Mouse (Mus musculus): Measurements from ENCODE around the gene Ei24. TPM values are rescaled to one million over a fixed set of nuclear protein-coding genes. Genes with fewer than 3 reads are reported as not detected.

The Ei24 gene
- polyA plus RNA-seq, 2 experiments: 12.8 to 17.8 TPM

DNA sequence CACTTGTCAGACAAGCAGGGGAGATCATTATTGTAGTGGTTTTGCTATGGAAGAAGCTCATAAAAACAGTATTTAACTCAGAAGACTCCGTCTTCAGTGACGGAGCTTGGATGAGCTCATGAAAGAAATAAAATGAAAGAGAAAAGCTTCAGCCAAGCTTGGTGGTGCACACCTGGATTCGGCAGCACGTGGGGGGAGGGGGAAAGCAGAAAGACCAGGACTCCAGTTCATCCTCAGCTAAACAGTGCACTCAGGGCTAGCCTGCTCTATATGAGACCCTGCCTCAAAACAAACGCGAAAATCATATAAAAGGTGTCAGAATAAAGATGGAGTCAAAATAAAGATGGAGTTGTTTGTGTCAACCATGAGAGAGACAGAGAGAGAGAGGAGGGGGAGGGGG, 6.2 kb upstream of the Ei24 start:
- no peaks in the 10 kb centered on the region for H3K9me3 ChIP-seq (ENCODE audit: control insufficient read depth, low read length)
- H3K4me1 ChIP-seq (replicated peaks; ENCODE audit: control insufficient read depth in 2 of 2, insufficient read depth in 2 of 2, low read length in 1 of 2): no peaks in the 10 kb centered on the region
- H3K27ac ChIP-seq: no peak overlapping the region
- 60% methylated on average over 6 of the region's 6 CpGs for WGBS (ENCODE audit: insufficient replicate concordance)
- H3K4me2 ChIP-seq (ENCODE audit: low read depth): no peak overlapping the region
- no peak for ATAC-seq (ENCODE audit: insufficient read depth)
- no peaks in the 10 kb centered on the region for H3K27me3 ChIP-seq (ENCODE audit: control insufficient read depth, insufficient read depth, low read length)
- no peak overlapping the region for H3K4me3 ChIP-seq (ENCODE audit: insufficient read depth in 1 of 2, low read depth in 2 of 2, low read length in 2 of 2)
- no peaks in the 10 kb centered on the region for H3K36me3 ChIP-seq (replicated peaks; ENCODE audit: control insufficient read depth, insufficient read depth, low read depth)
- no peak for DNase-seq (ENCODE audit: low read depth in 3 of 3, low spot score in 3 of 3)
- TF ChIP-seq CTCF (IDR thresholded peaks at IDR 0.05; ENCODE audit: low read depth) (no peak), EP300 (IDR thresholded peaks at IDR 0.05; ENCODE audit: low read depth) (no peak)
- H3K9ac ChIP-seq (replicated peaks): no peak overlapping the region

DNA sequence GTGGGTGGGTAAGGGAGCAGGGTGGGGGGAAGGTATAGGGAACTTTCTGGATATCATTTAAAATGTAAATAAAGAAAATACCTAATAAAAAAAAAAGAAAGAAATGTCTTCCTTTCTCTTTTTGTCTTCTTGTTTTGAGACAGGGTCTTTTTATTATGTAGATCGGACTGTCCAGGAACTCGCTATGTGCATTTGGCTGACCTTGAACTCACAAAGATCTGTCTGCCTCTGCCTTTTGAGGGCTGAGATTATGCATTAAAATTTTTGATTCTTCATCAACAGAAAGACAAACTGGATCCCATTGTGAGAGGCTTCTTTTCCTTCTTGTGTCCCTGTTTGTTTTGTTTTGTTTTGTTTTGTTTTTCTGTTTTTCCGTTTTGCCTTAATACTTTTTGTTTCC, 5.8 kb upstream of the Ei24 start:
- no peaks in the 10 kb centered on the region for H3K4me1 ChIP-seq (replicated peaks; ENCODE audit: control insufficient read depth in 2 of 2, insufficient read depth in 2 of 2, low read length in 1 of 2)
- WGBS (ENCODE audit: insufficient replicate concordance): 67% methylated on average over 3 of the region's 3 CpGs
- no peaks in the 10 kb centered on the region for H3K27me3 ChIP-seq (ENCODE audit: control insufficient read depth, insufficient read depth, low read length)
- TF ChIP-seq CTCF (IDR thresholded peaks at IDR 0.05; ENCODE audit: low read depth): no peak
- TF ChIP-seq EP300 (IDR thresholded peaks at IDR 0.05; ENCODE audit: low read depth): no peak
- no peak overlapping the region for H3K4me3 ChIP-seq (ENCODE audit: insufficient read depth in 1 of 2, low read depth in 2 of 2, low read length in 2 of 2)
- ATAC-seq (ENCODE audit: insufficient read depth) (no peak), DNase-seq (ENCODE audit: low read depth in 3 of 3, low spot score in 3 of 3) (no peak)
- H3K4me2 ChIP-seq (ENCODE audit: low read depth): no peak overlapping the region
- H3K9me3 ChIP-seq (ENCODE audit: control insufficient read depth, low read length): no peaks in the 10 kb centered on the region
- no peaks in the 10 kb centered on the region for H3K36me3 ChIP-seq (replicated peaks; ENCODE audit: control insufficient read depth, insufficient read depth, low read depth)
- H3K9ac ChIP-seq (replicated peaks): no peak overlapping the region
- H3K27ac ChIP-seq: no peak overlapping the region

DNA sequence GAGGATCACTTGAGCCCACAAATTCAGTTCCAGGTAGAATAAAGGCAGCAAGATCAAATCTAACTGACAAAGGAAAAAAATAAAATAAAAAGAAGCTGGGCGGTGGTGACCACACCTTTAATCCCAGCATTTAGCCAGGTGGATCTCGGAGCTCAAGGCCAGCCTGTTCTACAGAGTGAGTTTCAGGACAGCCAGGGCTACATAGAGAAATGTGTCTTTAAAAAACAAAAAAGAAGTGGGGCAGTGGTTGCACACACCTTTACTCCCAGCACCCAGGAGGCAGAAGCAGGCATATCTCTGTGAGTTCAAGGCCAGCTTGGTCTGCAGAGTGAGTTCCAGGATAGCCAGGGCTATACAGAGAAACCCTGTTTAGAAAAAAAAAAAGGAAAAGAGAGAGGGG, 4.8 kb upstream of the Ei24 start:
- ATAC-seq (ENCODE audit: insufficient read depth) (no peak), DNase-seq (ENCODE audit: low read depth in 3 of 3, low spot score in 3 of 3) (no peak)
- no peaks in the 10 kb centered on the region for H3K36me3 ChIP-seq (replicated peaks; ENCODE audit: control insufficient read depth, insufficient read depth, low read depth)
- H3K4me1 ChIP-seq (replicated peaks; ENCODE audit: control insufficient read depth in 2 of 2, insufficient read depth in 2 of 2, low read length in 1 of 2): no peaks in the 10 kb centered on the region; a peak in 1 of 4 replicates
- H3K9ac ChIP-seq (replicated peaks): no peak overlapping the region
- H3K4me3 ChIP-seq (ENCODE audit: insufficient read depth in 1 of 2, low read depth in 2 of 2, low read length in 2 of 2): no peak overlapping the region
- H3K4me2 ChIP-seq (ENCODE audit: low read depth): no peak overlapping the region
- H3K9me3 ChIP-seq (ENCODE audit: control insufficient read depth, low read length): no peaks in the 10 kb centered on the region
- no peak overlapping the region for H3K27ac ChIP-seq
- WGBS (ENCODE audit: insufficient replicate concordance): 56% methylated on average over 2 of the region's 2 CpGs
- no peaks in the 10 kb centered on the region for H3K27me3 ChIP-seq (ENCODE audit: control insufficient read depth, insufficient read depth, low read length)
- TF ChIP-seq CTCF (IDR thresholded peaks at IDR 0.05; ENCODE audit: low read depth): no peak
- no peak for TF ChIP-seq EP300 (IDR thresholded peaks at IDR 0.05; ENCODE audit: low read depth)

DNA sequence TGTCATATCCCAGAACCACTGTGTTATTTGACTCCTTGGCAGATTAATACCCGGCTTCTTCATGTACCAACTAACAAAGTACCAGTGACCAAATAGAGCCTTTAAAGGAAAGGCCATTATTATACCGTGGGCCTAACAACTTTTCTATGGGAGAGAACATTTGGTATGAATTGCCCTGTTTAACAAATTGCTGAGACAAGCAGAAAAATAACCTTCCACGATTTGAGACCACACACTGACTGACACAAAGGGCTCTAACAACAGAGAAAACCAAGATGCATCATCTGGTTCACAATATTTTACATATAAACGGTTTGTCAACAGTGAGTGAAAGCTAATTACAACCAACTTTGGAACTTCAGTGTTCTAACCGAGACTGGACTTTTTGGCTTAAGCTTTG, 969 bp downstream of the Ei24 start:
- Histone ChIP-seq H3K9me3 (ENCODE audit: control insufficient read depth, low read length) (no peaks in the 10 kb centered on the region), H3K4me2 (ENCODE audit: low read depth) (peak overlapping the region; percentile 69), H3K27me3 (ENCODE audit: control insufficient read depth, insufficient read depth, low read length) (no peaks in the 10 kb centered on the region), H3K4me1 (replicated peaks; ENCODE audit: control insufficient read depth in 2 of 2, insufficient read depth in 2 of 2, low read length in 1 of 2) (peaks cover 5 to 6% of the 10 kb centered on the region in 2 experiments), H3K27ac (no peak overlapping the region), H3K4me3 (ENCODE audit: insufficient read depth in 1 of 2, low read depth in 2 of 2, low read length in 2 of 2) (peak overlapping the region; percentile 79 to 89), H3K9ac (replicated peaks) (peak overlapping the region; percentile 85), H3K36me3 (replicated peaks; ENCODE audit: control insufficient read depth, insufficient read depth, low read depth) (no peaks in the 10 kb centered on the region)
- 20% methylated on average over 5 of the region's 5 CpGs for WGBS (ENCODE audit: insufficient replicate concordance)
- no peak for DNase-seq (ENCODE audit: low read depth in 3 of 3, low spot score in 3 of 3)
- no peak for ATAC-seq (ENCODE audit: insufficient read depth)
- no peak for TF ChIP-seq EP300 (IDR thresholded peaks at IDR 0.05; ENCODE audit: low read depth)
- no peak for TF ChIP-seq CTCF (IDR thresholded peaks at IDR 0.05; ENCODE audit: low read depth)

DNA sequence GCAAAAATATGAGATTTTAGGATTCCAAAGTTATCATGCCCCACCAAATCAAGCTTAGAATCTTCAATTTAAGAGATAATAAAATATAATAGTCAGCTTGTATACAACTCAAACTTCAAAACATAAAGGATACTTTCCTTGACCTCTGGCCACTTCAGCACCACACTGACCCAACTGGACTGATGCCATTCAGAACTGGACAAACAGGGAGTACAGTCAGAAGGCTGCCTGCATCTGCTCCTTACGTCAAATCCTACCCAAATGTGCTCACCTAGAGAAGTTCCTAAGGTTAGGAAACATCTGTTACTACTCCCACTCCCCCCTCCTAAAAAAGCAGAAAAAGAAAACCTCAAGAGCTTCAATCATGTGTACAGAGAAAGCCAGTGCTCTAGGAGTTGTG, 1.6 kb downstream of the Ei24 start:
- Histone ChIP-seq H3K9me3 (ENCODE audit: control insufficient read depth, low read length) (no peaks in the 10 kb centered on the region), H3K4me1 (replicated peaks; ENCODE audit: control insufficient read depth in 2 of 2, insufficient read depth in 2 of 2, low read length in 1 of 2) (peaks cover 5 to 6% of the 10 kb centered on the region in 2 experiments), H3K9ac (replicated peaks) (no peak overlapping the region), H3K4me2 (ENCODE audit: low read depth) (peak overlapping the region; percentile 69), H3K36me3 (replicated peaks; ENCODE audit: control insufficient read depth, insufficient read depth, low read depth) (0 out of 2 replicates have a peak, but pooled peaks cover 2% of the 10 kb centered on the region), H3K27ac (no peak overlapping the region), H3K4me3 (ENCODE audit: insufficient read depth in 1 of 2, low read depth in 2 of 2, low read length in 2 of 2) (no peak overlapping the region), H3K27me3 (ENCODE audit: control insufficient read depth, insufficient read depth, low read length) (no peaks in the 10 kb centered on the region)
- DNase-seq (ENCODE audit: low read depth in 3 of 3, low spot score in 3 of 3) (no peak), ATAC-seq (ENCODE audit: insufficient read depth) (no peak)
- TF ChIP-seq EP300 (IDR thresholded peaks at IDR 0.05; ENCODE audit: low read depth) (no peak), CTCF (IDR thresholded peaks at IDR 0.05; ENCODE audit: low read depth) (no peak)
- 82% methylated on average over 1 of the region's 1 CpGs for WGBS (ENCODE audit: insufficient replicate concordance)

Data from liver, embryonic 14.5 days (tissue).